Mouse (Mus musculus): ENCODE results near the gene 1700056E22Rik. TPM values are rescaled to one million over a fixed set of nuclear protein-coding genes. Genes with fewer than 3 reads are reported as not detected.

The 1700056E22Rik gene
- 1 to 10 TPM; 1.3 to 2.1 TPM for total RNA-seq (2023)

GRCm38 (mm10) chr1:184034011-184034557 lies at the start of gene 1700056E22Rik:
1700056E22Rik (minus strand) TSS chr1:184034301.

GRCm38 (mm10) chr1:184013106-184013505 lies 21.0 kb downstream of the 1700056E22Rik start, which contains the start of gene Dusp10:
Dusp10 (plus strand) TSS chr1:184013302.

Other genes starting within 250 kb of the 1700056E22Rik start
- gene Dusp10, start 21.0 kb downstream of the 1700056E22Rik start, total RNA-seq (2023), result 10 to 100 TPM; 15.5 to 18.2 TPM